Mouse (Mus musculus) forebrain, embryonic 16.5 days (tissue): ENCODE data around the gene Pou6f2. TPM values are rescaled to one million over a fixed set of nuclear protein-coding genes. Genes with fewer than 3 reads are reported as not detected.

Source experiments
- ATAC-seq: fragments of 200-750 bp; cut with Nextera tagmentation; 2 replicates; pipeline ENCODE4 v1.8.0; 2017; ENCODE audit warnings: mild to moderate bottlenecking, moderate library complexity
- H3K27ac ChIP-seq: fragments of 300-500 bp; sonication (generic); 2 replicates; pipeline ENCODE4 v1.5.1; 2014; ENCODE audit warnings: low read length, control low read depth
- H3K27me3 ChIP-seq: fragments of 300-500 bp; sonication (generic); replicated peaks from 2 replicates; pipeline ENCODE4 v1.6.1; 2014; ENCODE audit warnings: low read length; ENCODE audit not compliant: control insufficient read depth, insufficient read depth
- H3K36me3 ChIP-seq: fragments of 300-500 bp; sonication (generic); 2 replicates; pipeline ENCODE4 v1.6.1; 2014; ENCODE audit not compliant: control insufficient read depth, insufficient read depth
- H3K4me1 ChIP-seq: fragments of 300-500 bp; sonication (generic); replicated peaks from 2 replicates; pipeline ENCODE4 v1.6.1; 2014; ENCODE audit warnings: low read length; ENCODE audit not compliant: control insufficient read depth, insufficient read depth
- H3K4me2 ChIP-seq: fragments of 300-500 bp; sonication (generic); 2 replicates; pipeline ENCODE4 v1.6.1; 2014; ENCODE audit warnings: mild to moderate bottlenecking, low read length, control low read depth
- H3K4me3 ChIP-seq: fragments of 300-500 bp; sonication (generic); replicated peaks from 2 replicates; pipeline ENCODE4 v1.5.1; 2014; ENCODE audit warnings: mild to moderate bottlenecking, low read length, control low read depth
- H3K9ac ChIP-seq: fragments of 300-500 bp; sonication (generic); replicated peaks from 2 replicates; pipeline ENCODE4 v1.6.1; 2014; ENCODE audit warnings: low read depth, low read length, control low read depth
- H3K9me3 ChIP-seq: fragments of 300-500 bp; sonication (generic); 2 replicates; pipeline ENCODE4 v1.6.1; 2016; ENCODE audit warnings: low read length; ENCODE audit not compliant: control insufficient read depth
- WGBS: fragments of 180-500 bp; shearing (Covaris S2); extraction: QIAGEN DNeasy Blood & Tissue Kit; methylation state at CpG from one replicate; pipeline ENCODE4 v1.1.7; 2014; 5-methylcytosine and 5-hydroxymethylcytosine counted together
- polyA plus RNA-seq: library from polyadenylated mRNA; unstranded; fragments of >200 nt; fragmentation: Nextera tagmentation; extraction: Ambion mirVana; gene quantifications from 2 replicates; pipeline ENCODE4 v1.2.1, GENCODE M21; 2015

Pou6f2 gene
- polyA plus RNA-seq, 1 experiment from 2014 or later: 6.5 TPM

DNA sequence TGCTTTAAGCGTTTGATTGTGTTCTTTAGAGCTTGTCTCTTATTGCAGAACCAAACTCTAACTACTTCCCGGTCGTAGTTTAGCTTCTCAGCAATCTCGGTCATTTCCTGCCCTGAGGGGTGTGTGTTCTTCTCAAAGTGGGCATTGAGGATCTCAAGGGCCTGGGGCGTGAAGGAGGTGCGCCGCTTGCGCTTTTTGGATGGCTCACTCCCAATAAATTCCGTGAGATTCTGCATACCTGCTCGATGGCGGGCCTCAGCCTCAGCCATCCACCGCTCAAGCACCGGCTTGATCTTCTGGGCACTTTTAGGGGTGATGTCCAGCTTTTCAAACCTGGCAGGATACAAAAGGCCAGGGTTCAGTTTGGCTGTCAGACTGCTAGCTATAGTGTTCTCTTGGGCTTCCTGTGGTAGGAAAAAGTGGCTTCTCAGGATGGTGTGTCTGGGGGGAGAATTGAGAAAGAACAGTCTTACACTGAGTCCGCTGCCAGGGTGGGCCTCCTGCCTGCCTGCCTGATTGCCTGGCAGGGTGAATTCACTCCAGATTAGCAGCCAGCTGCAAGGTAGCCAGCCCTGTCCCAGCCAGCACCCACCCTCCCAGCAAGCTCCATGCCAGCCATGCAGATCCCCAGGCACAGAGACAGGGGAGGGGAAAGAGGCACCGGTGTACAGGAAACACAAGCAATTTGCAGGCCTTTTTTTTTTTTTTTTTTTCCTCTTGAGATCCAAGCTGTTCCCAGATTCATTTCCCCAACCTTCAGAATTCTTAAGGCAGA lies 272.1 kb downstream of the Pou6f2 start:
- Histone ChIP-seq H3K27me3 (no peaks in the 10 kb centered on the region), H3K4me2 (no peak overlapping the region), H3K4me3 (no peak overlapping the region), H3K9ac (0 out of 2 replicates have a peak overlapping the region, but pooled peaks have one; percentile 6), H3K4me1 (peaks cover 25% of the 10 kb centered on the region), H3K9me3 (no peaks in the 10 kb centered on the region), H3K27ac (peak overlapping the region; percentile 37), H3K36me3 (no peaks in the 10 kb centered on the region)
- 72% methylated on average over 15 of the region's 15 CpGs for WGBS
- peak; percentile 92 for ATAC-seq

DNA sequence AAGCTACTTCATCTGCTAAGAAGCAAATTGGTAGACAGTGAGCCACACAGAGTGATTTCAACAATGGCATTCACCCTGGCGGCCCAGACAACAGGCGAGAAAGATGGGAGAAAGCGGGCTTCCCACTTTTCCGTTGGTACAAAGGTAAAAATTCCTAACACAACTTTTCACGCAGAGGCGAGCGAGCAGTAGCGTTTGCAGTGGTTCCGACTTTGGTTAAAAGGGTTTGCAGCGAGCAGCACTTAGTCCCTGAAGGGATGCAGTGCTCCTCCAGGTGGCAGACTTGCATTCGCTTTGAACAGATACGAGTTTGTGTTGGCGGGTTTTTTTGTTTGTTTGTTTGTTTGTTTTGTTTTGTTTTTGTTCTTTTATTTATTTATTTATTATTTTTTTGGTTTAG lies 273.1 kb downstream of the Pou6f2 start:
- no peaks in the 10 kb centered on the region for H3K9me3 ChIP-seq
- H3K27me3 ChIP-seq: no peaks in the 10 kb centered on the region
- H3K27ac ChIP-seq: no peak overlapping the region
- H3K4me2 ChIP-seq: peak overlapping the region; percentile 36
- peak overlapping the region; percentile 17; the same call in 1 of the 2 replicates for H3K4me3 ChIP-seq
- ATAC-seq: peak; percentile 60; the same call in 1 of the 2 replicates
- WGBS: 17% methylated on average over 13 of the region's 13 CpGs
- no peak overlapping the region for H3K9ac ChIP-seq
- peaks cover 20% of the 10 kb centered on the region for H3K4me1 ChIP-seq
- no peaks in the 10 kb centered on the region for H3K36me3 ChIP-seq

DNA sequence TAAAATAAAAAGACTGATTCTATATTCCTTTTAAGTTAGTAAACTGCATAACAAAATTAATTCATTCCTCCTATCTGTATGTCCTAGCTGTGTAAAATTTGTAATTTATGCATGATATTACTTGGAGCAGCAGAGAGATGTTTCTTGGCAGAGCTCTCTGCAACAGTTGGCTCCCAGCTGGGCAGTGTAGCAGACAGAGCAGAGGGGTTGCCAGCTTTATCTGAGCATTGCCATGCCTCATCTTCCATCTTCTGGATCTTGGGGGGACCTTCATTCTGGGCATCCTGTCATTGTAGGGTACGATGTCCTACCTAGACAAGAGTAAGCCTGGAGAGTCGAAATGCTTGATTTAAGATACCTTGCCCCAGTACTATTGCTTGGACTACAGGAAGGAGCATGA lies 277.1 kb downstream of the Pou6f2 start:
- Histone ChIP-seq H3K4me1 (peaks cover 9% of the 10 kb centered on the region), H3K4me3 (no peak overlapping the region), H3K9ac (no peak overlapping the region), H3K36me3 (no peaks in the 10 kb centered on the region), H3K9me3 (no peaks in the 10 kb centered on the region), H3K4me2 (no peak overlapping the region), H3K27me3 (no peaks in the 10 kb centered on the region), H3K27ac (no peak overlapping the region)
- peak; percentile 73 for ATAC-seq
- WGBS: 82% methylated on average over 2 of the region's 2 CpGs

DNA sequence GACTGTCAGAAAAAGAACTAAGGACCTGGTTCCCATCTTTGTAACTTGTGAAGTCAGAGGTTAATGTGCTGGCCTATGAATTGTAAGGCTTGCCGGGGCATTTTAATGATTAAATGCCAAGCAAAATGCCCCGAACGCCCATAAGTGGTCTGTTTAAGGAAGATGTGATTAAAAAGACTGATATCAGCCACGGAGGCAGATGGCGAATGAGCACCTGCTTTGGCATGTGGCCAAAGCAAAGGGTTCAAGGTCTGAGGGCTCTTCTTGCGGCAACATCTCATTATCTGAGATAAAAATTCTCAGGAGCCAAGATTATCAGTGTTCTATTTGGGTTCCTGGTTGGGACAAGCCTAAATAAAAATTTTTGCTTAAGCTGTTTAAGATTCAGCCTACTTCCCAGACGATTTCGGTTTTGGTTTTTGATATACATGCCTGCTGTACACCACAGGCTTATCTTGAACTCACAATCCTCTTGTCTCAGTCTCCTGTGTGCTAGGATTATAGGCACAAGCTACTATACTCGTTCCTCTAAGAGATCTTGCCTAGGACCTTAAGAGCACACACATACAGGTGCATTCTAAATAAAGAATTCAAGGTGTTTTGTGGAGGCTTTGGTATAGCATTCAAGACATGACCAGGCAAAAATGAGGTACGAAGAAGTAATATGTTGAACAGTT lies 315.9 kb downstream of the Pou6f2 start:
- no peaks in the 10 kb centered on the region for H3K4me1 ChIP-seq
- no peak overlapping the region for H3K4me2 ChIP-seq
- no peaks in the 10 kb centered on the region for H3K27me3 ChIP-seq
- H3K27ac ChIP-seq: no peak overlapping the region
- H3K4me3 ChIP-seq: no peak overlapping the region
- H3K9me3 ChIP-seq: no peaks in the 10 kb centered on the region
- H3K36me3 ChIP-seq: no peaks in the 10 kb centered on the region
- no peak overlapping the region for H3K9ac ChIP-seq
- 79% methylated on average over 10 of the region's 10 CpGs for WGBS
- ATAC-seq: no peak
